Mouse (Mus musculus) ES-Bruce4 (cell line): ENCODE results near the gene 1810010H24Rik.

Source experiments
- CTCF ChIP-seq: IDR thresholded peaks from one replicate; pipeline ENCODE4 v1.8.1; 2011; ENCODE audit warnings: low read depth, low read length
- POLR2A ChIP-seq: IDR thresholded peaks from one replicate; pipeline ENCODE4 v1.8.1; 2011; ENCODE audit warnings: low read length; ENCODE audit not compliant: insufficient read depth

- TF ChIP-seq POLR2A: no peak
- TF ChIP-seq CTCF: no peak
Measured at GRCm38 (mm10) chr11:107046766-107047620, 21.5 kb downstream of the 1810010H24Rik start.
